Mouse (Mus musculus) MEL (cell line): Measurements from ENCODE around the gene Olfr65. TPM values are rescaled to one million over a fixed set of nuclear protein-coding genes. Genes with fewer than 3 reads are reported as not detected.

Experiments
- DNase-seq: peaks from one replicate; pipeline ENCODE4 v3.0.0; 2011; ENCODE audit warnings: low read depth, low spot score
- H3K27ac ChIP-seq: 2 replicates; pipeline ENCODE4 v1.5.1; 2012; ENCODE audit warnings: low read depth, mild to moderate bottlenecking, control low read depth, low read length, moderate library complexity; ENCODE audit not compliant: control insufficient read depth
- H3K27me3 ChIP-seq, 2 experiments: fragments of 150-350 bp in 1 of 2; sonication (generic) in 1 of 2; 2 replicates each; pipeline ENCODE4 v1.6.1; 2012; ENCODE audit warnings: low read length in 2 of 2, mild to moderate bottlenecking in 2 of 2, improper control_type of control experiment in 1 of 2, moderate library complexity in 1 of 2; ENCODE audit not compliant: insufficient read depth in 2 of 2, control insufficient read depth in 1 of 2
- H3K36me3 ChIP-seq, 2 experiments: 2 replicates each; pipeline ENCODE4 v1.6.1; 2012 to 2014; ENCODE audit warnings: low read length in 2 of 2, improper control_type of control experiment in 1 of 2, inconsistent platforms in 1 of 2, mild to moderate bottlenecking in 1 of 2; ENCODE audit not compliant: insufficient read depth in 2 of 2, control insufficient read depth in 1 of 2
- H3K4me1 ChIP-seq, 2 experiments: fragments of 150-350 bp in 1 of 2; sonication (generic) in 1 of 2; 2 replicates each; pipeline ENCODE4 v1.6.1; 2012; ENCODE audit warnings: low read length in 2 of 2, improper control_type of control experiment in 1 of 2, mild to moderate bottlenecking in 1 of 2; ENCODE audit not compliant: insufficient read depth in 2 of 2, control insufficient read depth in 1 of 2
- H3K4me3 ChIP-seq, 2 experiments: fragments of 150-350 bp in 1 of 2; sonication (generic) in 1 of 2; 2 replicates each; pipeline ENCODE4 v1.5.1; 2012; ENCODE audit warnings: low read depth in 2 of 2, low read length in 2 of 2, mild to moderate bottlenecking in 2 of 2, moderate library complexity in 2 of 2, control low read depth in 1 of 2, improper control_type of control experiment in 1 of 2; ENCODE audit not compliant: control insufficient read depth in 1 of 2, insufficient read depth in 1 of 2
- H3K79me2 ChIP-seq: 2 replicates; pipeline ENCODE4 v1.6.1; 2012; ENCODE audit warnings: mild to moderate bottlenecking, low read length, moderate library complexity; ENCODE audit not compliant: control insufficient read depth, poor library complexity, insufficient read depth
- H3K9ac ChIP-seq: 2 replicates; pipeline ENCODE4 v1.6.1; 2012; ENCODE audit warnings: low read depth, mild to moderate bottlenecking, control low read depth, low read length, moderate library complexity; ENCODE audit not compliant: control insufficient read depth, poor library complexity, severe bottlenecking
- H3K9me3 ChIP-seq: fragments of 150-350 bp; sonication (generic); replicated peaks from 2 replicates; pipeline ENCODE4 v1.6.1; 2012; ENCODE audit warnings: mild to moderate bottlenecking, low read length, improper control_type of control experiment, moderate library complexity; ENCODE audit not compliant: insufficient read depth
- CHD1 ChIP-seq: IDR thresholded peaks from 2 replicates; pipeline ENCODE4 v1.6.1; 2012; ENCODE audit warnings: low read depth, mild to moderate bottlenecking, inconsistent platforms, low read length, improper control_type of control experiment
- CHD2 ChIP-seq: IDR thresholded peaks from 2 replicates; pipeline ENCODE4 v1.6.1; 2011; ENCODE audit warnings: low read length, improper control_type of control experiment
- EP300 ChIP-seq, 2 experiments: IDR thresholded peaks; 2 replicates each; pipeline ENCODE4 v1.6.1; 2011; ENCODE audit warnings: improper control_type of control experiment in 2 of 2, low read length in 2 of 2, low read depth in 1 of 2, mild to moderate bottlenecking in 1 of 2
- GABPA ChIP-seq: IDR thresholded peaks from 2 replicates; pipeline ENCODE4 v1.6.1; 2012; ENCODE audit warnings: low read depth, mild to moderate bottlenecking, inconsistent platforms, low read length, improper control_type of control experiment, moderate library complexity
- HCFC1 ChIP-seq: IDR thresholded peaks from 2 replicates; pipeline ENCODE4 v1.6.1; 2012; ENCODE audit warnings: low read depth, mild to moderate bottlenecking, inconsistent platforms, low read length, improper control_type of control experiment, moderate library complexity
- MEF2A ChIP-seq: IDR thresholded peaks from 2 replicates; pipeline ENCODE4 v1.6.1; 2014; ENCODE audit warnings: low read depth, mild to moderate bottlenecking, inconsistent platforms, low read length, improper control_type of control experiment; ENCODE audit not compliant: poor library complexity, insufficient replicate concordance, severe bottlenecking; ENCODE audit errors: extremely low read depth
- MXI1 ChIP-seq: IDR thresholded peaks from 2 replicates; pipeline ENCODE4 v1.6.1; 2011; ENCODE audit warnings: mild to moderate bottlenecking, low read depth, low read length, improper control_type of control experiment
- MYB ChIP-seq: IDR thresholded peaks from 2 replicates; pipeline ENCODE4 v1.6.1; 2011; ENCODE audit warnings: mild to moderate bottlenecking, low read depth, low read length, improper control_type of control experiment
- POLR2A ChIP-seq, 2 experiments: IDR thresholded peaks; 2 replicates each; pipeline ENCODE4 v1.6.1; 2011 to 2012; ENCODE audit warnings: low read length in 2 of 2, mild to moderate bottlenecking in 2 of 2, control low read depth in 1 of 2, improper control_type of control experiment in 1 of 2, low read depth in 1 of 2, moderate library complexity in 1 of 2; ENCODE audit not compliant: control insufficient read depth in 1 of 2, insufficient read depth in 1 of 2, poor library complexity in 1 of 2
- POLR2AphosphoS2 ChIP-seq: IDR thresholded peaks from 2 replicates; pipeline ENCODE4 v1.6.1; 2011; ENCODE audit warnings: low read length, improper control_type of control experiment
- POLR2AphosphoS5 ChIP-seq: IDR thresholded peaks from 2 replicates; pipeline ENCODE4 v1.6.1; 2012; ENCODE audit warnings: low read depth, borderline replicate concordance, mild to moderate bottlenecking, inconsistent platforms, low read length, moderate library complexity, mixed read lengths
- RAD21 ChIP-seq: IDR thresholded peaks from 2 replicates; pipeline ENCODE4 v1.6.1; 2011; ENCODE audit warnings: mild to moderate bottlenecking, low read depth, low read length, improper control_type of control experiment
- RCOR1 ChIP-seq: IDR thresholded peaks from 2 replicates; pipeline ENCODE4 v1.6.1; 2012; ENCODE audit warnings: low read depth, mild to moderate bottlenecking, inconsistent platforms, low read length, improper control_type of control experiment
- SMC3 ChIP-seq: IDR thresholded peaks from 2 replicates; pipeline ENCODE4 v1.6.1; 2011; ENCODE audit warnings: low read depth, low read length, improper control_type of control experiment
- TBP ChIP-seq: IDR thresholded peaks from 2 replicates; pipeline ENCODE4 v1.8.0; 2011; ENCODE audit warnings: low read depth, low read length, improper control_type of control experiment
- TCF12 ChIP-seq: IDR thresholded peaks from 2 replicates; pipeline ENCODE4 v1.6.1; 2014; ENCODE audit warnings: low read depth, mild to moderate bottlenecking, inconsistent platforms, low read length, improper control_type of control experiment, moderate library complexity
- UBTF ChIP-seq: IDR thresholded peaks from 2 replicates; pipeline ENCODE4 v1.6.1; 2012; ENCODE audit warnings: low read depth, mild to moderate bottlenecking, inconsistent platforms, low read length, improper control_type of control experiment, moderate library complexity, borderline replicate concordance; ENCODE audit not compliant: insufficient read depth
- USF2 ChIP-seq, 2 experiments: IDR thresholded peaks; 2 replicates each; pipeline ENCODE4 v1.6.1; 2011 to 2012; ENCODE audit warnings: improper control_type of control experiment in 2 of 2, low read length in 2 of 2, borderline replicate concordance in 1 of 2, inconsistent platforms in 1 of 2, low read depth in 1 of 2, mild to moderate bottlenecking in 1 of 2; ENCODE audit not compliant: insufficient read depth in 1 of 2
- ZC3H11A ChIP-seq: IDR thresholded peaks from 2 replicates; pipeline ENCODE4 v1.6.1; 2012; ENCODE audit warnings: low read depth, mild to moderate bottlenecking, inconsistent platforms, low read length, improper control_type of control experiment
- ZNF384 ChIP-seq: IDR thresholded peaks from 2 replicates; pipeline ENCODE4 v1.6.1; 2012; ENCODE audit warnings: low read depth, mild to moderate bottlenecking, inconsistent platforms, low read length, improper control_type of control experiment
- polyA plus RNA-seq, 2 experiments: library from polyadenylated mRNA; stranded (reverse) in 1 of 2; unstranded in 1 of 2; fragments of >175 nt in 1 of 2; fragments of >200 nt in 1 of 2; gene quantifications; 2 replicates each; pipeline versions ENCODE4 v1.2.1 to v1.2.4; 2012; ENCODE audit warnings: low replicate concordance in 2 of 2, low read depth in 1 of 2; ENCODE audit not compliant: insufficient read length in 2 of 2, insufficient read depth in 1 of 2, missing spikeins in 1 of 2
- total RNA-seq: library from RNA; depleted of rRNA; stranded (reverse); fragments of 300-350 nt; gene quantifications from 2 replicates; pipeline ENCODE4 v1.2.3, GENCODE M21; 2012; rRNA removed

Gene Olfr65
- total and polyA plus RNA-seq, 3 experiments, result not detected

- Histone ChIP-seq H3K36me3 (no peaks in the 10 kb centered on the region), H3K9me3 (no peaks in the 10 kb centered on the region), H3K27ac (no peak within 1 kb of the TSS), H3K9ac (no peak within 1 kb of the TSS), H3K4me3 (no peak within 1 kb of the TSS), H3K4me1 (no peaks in the 10 kb centered on the region), H3K27me3 (no peaks in the 10 kb centered on the region), H3K79me2 (no peaks in the 10 kb centered on the region)
- TF ChIP-seq SMC3 (no peak), EP300 (IDR thresholded peaks at IDR 0.05; ENCODE audit: low read depth in 1 of 2, low read length in 2 of 2) (no peak), MYB (no peak), ZC3H11A (no peak), RCOR1 (no peak), CHD2 (no peak), TBP (no peak), ZNF384 (no peak), TCF12 (no peak), POLR2AphosphoS2 (no peak), MEF2A (no peak), USF2 (IDR thresholded peaks at IDR 0.05; ENCODE audit: borderline replicate concordance in 1 of 2, insufficient read depth in 1 of 2, low read depth in 1 of 2, low read length in 2 of 2) (no peak), GABPA (no peak), POLR2A (IDR thresholded peaks at IDR 0.05; ENCODE audit: control insufficient read depth in 1 of 2, insufficient read depth in 1 of 2, low read depth in 1 of 2, low read length in 2 of 2, poor library complexity in 1 of 2) (no peak), RAD21 (no peak), CHD1 (no peak), UBTF (no peak), HCFC1 (no peak), MXI1 (no peak), POLR2AphosphoS5 (no peak)
- DNase-seq, result no peak
Measured at GRCm38 (mm10) chr7:103944137-103944536, 40.9 kb downstream of the Olfr65 start, which contains the start of gene Olfr633. Gene Olfr633, plus strand, starts transcription at chr7:103944437.

Other genes with a start within 250 kb of the Olfr65 start
Only the 30 nearest of the 34 such genes appear.
- under 0.01 TPM in 1 of 2 replicates, not detected in the other for gene Olfr624, start 232.3 kb upstream of the Olfr65 start, total RNA-seq
- under 1 TPM in 1 of 2 experiments, not detected in 1; 0.04 TPM for gene Olfr624, start 232.3 kb upstream of the Olfr65 start, polyA plus RNA-seq
- gene Olfr625-ps1, start 220.8 kb upstream of the Olfr65 start, total RNA-seq, result not detected in 2 replicates
- gene Olfr625-ps1, start 220.8 kb upstream of the Olfr65 start, polyA plus RNA-seq, result not detected
- not detected in 2 replicates for gene Olfr243, start 188.8 kb upstream of the Olfr65 start, total RNA-seq
- gene Olfr243, start 188.8 kb upstream of the Olfr65 start, polyA plus RNA-seq, result not detected
- not detected in 2 replicates for gene Olfr628, start 173.1 kb upstream of the Olfr65 start, total RNA-seq
- gene Olfr628, start 173.1 kb upstream of the Olfr65 start, polyA plus RNA-seq, result not detected
- not detected in 2 replicates for gene Olfr629, start 158.5 kb upstream of the Olfr65 start, total RNA-seq
- not detected for gene Olfr629, start 158.5 kb upstream of the Olfr65 start, polyA plus RNA-seq
- not detected in 2 replicates for gene Olfr630, start 146.2 kb upstream of the Olfr65 start, total RNA-seq
- gene Olfr630, start 146.2 kb upstream of the Olfr65 start, polyA plus RNA-seq, result not detected
- gene Olfr69, start 131.9 kb upstream of the Olfr65 start, total RNA-seq, result not detected in 2 replicates
- gene Olfr69, start 131.9 kb upstream of the Olfr65 start, polyA plus RNA-seq, result not detected
- gene Olfr68, start 123.8 kb upstream of the Olfr65 start, total RNA-seq, result not detected in 2 replicates
- gene Olfr68, start 123.8 kb upstream of the Olfr65 start, polyA plus RNA-seq, result not detected
- not detected in 2 replicates for gene Olfr67, start 111.7 kb upstream of the Olfr65 start, total RNA-seq
- not detected for gene Olfr67, start 111.7 kb upstream of the Olfr65 start, polyA plus RNA-seq
- gene Hbb-bt, start 89.5 kb upstream of the Olfr65 start, total RNA-seq, result 120 and 191 TPM in 2 replicates
- gene Hbb-bt, start 89.5 kb upstream of the Olfr65 start, polyA plus RNA-seq, result 100 to 1,000 TPM in 1 of 2 experiments, not detected in 1; 118 TPM
- 79.0 and 138 TPM in 2 replicates for gene Hbb-bs, start 75.4 kb upstream of the Olfr65 start, total RNA-seq
- 100 to 1,000 TPM in 1 of 2 experiments, not detected in 1; 208 TPM for gene Hbb-bs, start 75.4 kb upstream of the Olfr65 start, polyA plus RNA-seq
- not detected in 2 replicates for gene Hbb-bh2, start 63.0 kb upstream of the Olfr65 start, total RNA-seq
- gene Hbb-bh2, start 63.0 kb upstream of the Olfr65 start, polyA plus RNA-seq, result not detected
- gene Hbb-bh1, start 60.3 kb upstream of the Olfr65 start, total RNA-seq, result not detected in 2 replicates
- gene Hbb-bh1, start 60.3 kb upstream of the Olfr65 start, polyA plus RNA-seq, result under 1 TPM in 1 of 2 experiments, not detected in 1; 0.15 TPM
- not detected in 2 replicates for gene Hbb-y, start 50.3 kb upstream of the Olfr65 start, total RNA-seq
- under 1 TPM in 1 of 2 experiments, not detected in 1; 0.11 TPM for gene Hbb-y, start 50.3 kb upstream of the Olfr65 start, polyA plus RNA-seq
- gene Olfr66, start 17.2 kb upstream of the Olfr65 start, total RNA-seq, result not detected in 2 replicates
- gene Olfr66, start 17.2 kb upstream of the Olfr65 start, polyA plus RNA-seq, result not detected
- not detected in 2 replicates for gene Olfr64, start 9.0 kb upstream of the Olfr65 start, total RNA-seq
- gene Olfr64, start 9.0 kb upstream of the Olfr65 start, polyA plus RNA-seq, result not detected
- not detected in 2 replicates for gene Olfr631, start 25.3 kb downstream of the Olfr65 start, total RNA-seq
- gene Olfr631, start 25.3 kb downstream of the Olfr65 start, polyA plus RNA-seq, result not detected
- gene Olfr632, start 30.9 kb downstream of the Olfr65 start, total RNA-seq, result not detected in 2 replicates
- not detected for gene Olfr632, start 30.9 kb downstream of the Olfr65 start, polyA plus RNA-seq
- gene Olfr633, start 41.0 kb downstream of the Olfr65 start, total RNA-seq, result not detected in 2 replicates
- not detected for gene Olfr633, start 41.0 kb downstream of the Olfr65 start, polyA plus RNA-seq
- not detected in 2 replicates for gene Olfr635, start 67.7 kb downstream of the Olfr65 start, total RNA-seq
- not detected for gene Olfr635, start 67.7 kb downstream of the Olfr65 start, polyA plus RNA-seq
- not detected in 2 replicates for gene Olfr638, start 95.3 kb downstream of the Olfr65 start, total RNA-seq
- gene Olfr638, start 95.3 kb downstream of the Olfr65 start, polyA plus RNA-seq, result not detected
- not detected in 2 replicates for gene Olfr639, start 113.8 kb downstream of the Olfr65 start, total RNA-seq
- gene Olfr639, start 113.8 kb downstream of the Olfr65 start, polyA plus RNA-seq, result under 1 TPM in 1 of 2 experiments, not detected in 1; 0.03 TPM
- not detected in 2 replicates for gene Olfr640, start 122.1 kb downstream of the Olfr65 start, total RNA-seq
- gene Olfr640, start 122.1 kb downstream of the Olfr65 start, polyA plus RNA-seq, result not detected
- not detected in 2 replicates for gene Olfr641, start 132.0 kb downstream of the Olfr65 start, total RNA-seq
- gene Olfr641, start 132.0 kb downstream of the Olfr65 start, polyA plus RNA-seq, result not detected
- not detected in 2 replicates for gene Olfr642, start 149.2 kb downstream of the Olfr65 start, total RNA-seq
- not detected for gene Olfr642, start 149.2 kb downstream of the Olfr65 start, polyA plus RNA-seq
- not detected in 2 replicates for gene 4930516K23Rik, start 158.0 kb downstream of the Olfr65 start, total RNA-seq
- gene 4930516K23Rik, start 158.0 kb downstream of the Olfr65 start, polyA plus RNA-seq, result not detected
- gene Olfr644, start 168.4 kb downstream of the Olfr65 start, total RNA-seq, result not detected in 2 replicates
- not detected for gene Olfr644, start 168.4 kb downstream of the Olfr65 start, polyA plus RNA-seq
- gene Olfr645, start 182.0 kb downstream of the Olfr65 start, total RNA-seq, result not detected in 2 replicates
- not detected for gene Olfr645, start 182.0 kb downstream of the Olfr65 start, polyA plus RNA-seq
- gene Olfr646, start 201.4 kb downstream of the Olfr65 start, total RNA-seq, result not detected in 2 replicates
- gene Olfr646, start 201.4 kb downstream of the Olfr65 start, polyA plus RNA-seq, result not detected
- gene Ubqln5, start 226.3 kb downstream of the Olfr65 start, total RNA-seq, result not detected in 2 replicates
- not detected for gene Ubqln5, start 226.3 kb downstream of the Olfr65 start, polyA plus RNA-seq